Mouse (Mus musculus): ENCODE data around the gene Galnt7.

- no peak for TF ChIP-seq CTCF (IDR thresholded peaks at IDR 0.05; ENCODE audit: low read depth, low read length)
- no peak for TF ChIP-seq TAL1 (conservative IDR thresholded peaks at IDR 0.05; ENCODE audit: low read depth, low read length)
- TF ChIP-seq POLR2AphosphoS5 (IDR thresholded peaks at IDR 0.05; ENCODE audit: insufficient replicate concordance, low read depth, low read length): no peak
- TF ChIP-seq GATA1 (IDR thresholded peaks at IDR 0.05; ENCODE audit: borderline replicate concordance, low read length): no peak
- no peak for TF ChIP-seq GATA2 (IDR thresholded peaks at IDR 0.05; ENCODE audit: borderline replicate concordance, low read depth, low read length)
Observed at GRCm38 (mm10) chr8:57478406-57478805, 174.4 kb downstream of the Galnt7 start.

Measured in G1E (cell line).